Mouse (Mus musculus) midbrain, embryonic 16.5 days (tissue): ENCODE measurements around the gene Tab1. TPM values are rescaled to one million over a fixed set of nuclear protein-coding genes. Genes with fewer than 3 reads are reported as not detected.

ENCODE experiments used
- ATAC-seq: fragments of 200-750 bp; cut with Nextera tagmentation; 2 replicates; pipeline ENCODE4 v1.8.0; 2017; ENCODE audit warnings: moderate TSS enrichment
- H3K27ac ChIP-seq: fragments of 300-500 bp; sonication (generic); 2 replicates; pipeline ENCODE4 v1.5.1; 2014; ENCODE audit warnings: mild to moderate bottlenecking, low read length, mixed read lengths
- H3K27me3 ChIP-seq: fragments of 300-500 bp; sonication (generic); 2 replicates; pipeline ENCODE4 v1.6.1; 2014; ENCODE audit warnings: low read depth, low read length, mixed read lengths; ENCODE audit not compliant: control insufficient read depth, insufficient read depth
- H3K36me3 ChIP-seq: fragments of 300-500 bp; sonication (generic); 2 replicates; pipeline ENCODE4 v1.6.1; 2014; ENCODE audit warnings: mild to moderate bottlenecking, low read length, moderate library complexity, mixed read lengths; ENCODE audit not compliant: control insufficient read depth, insufficient read depth
- H3K4me1 ChIP-seq: fragments of 300-500 bp; sonication (generic); 2 replicates; pipeline ENCODE4 v1.6.1; 2014; ENCODE audit warnings: mild to moderate bottlenecking, low read length, mixed read lengths; ENCODE audit not compliant: control insufficient read depth, insufficient read depth
- H3K4me2 ChIP-seq: fragments of 300-500 bp; sonication (generic); 2 replicates; pipeline ENCODE4 v1.6.1; 2014; ENCODE audit warnings: mild to moderate bottlenecking, low read length, mixed read lengths
- H3K4me3 ChIP-seq: fragments of 300-500 bp; sonication (generic); 2 replicates; pipeline ENCODE4 v1.5.1; 2014; ENCODE audit warnings: low read depth, mild to moderate bottlenecking, low read length, moderate library complexity, mixed read lengths
- H3K9ac ChIP-seq: fragments of 300-500 bp; sonication (generic); 2 replicates; pipeline ENCODE4 v1.6.1; 2014; ENCODE audit warnings: low read depth, low read length, mixed read lengths
- H3K9me3 ChIP-seq: fragments of 300-500 bp; sonication (generic); replicated peaks from 2 replicates; pipeline ENCODE4 v1.6.1; 2014; ENCODE audit warnings: mild to moderate bottlenecking, low read length, mixed read lengths; ENCODE audit not compliant: control insufficient read depth, poor library complexity, severe bottlenecking
- WGBS: fragments of 180-500 bp; shearing (Covaris S2); extraction: QIAGEN DNeasy Blood & Tissue Kit; methylation state at CpG from one replicate; pipeline ENCODE4 v1.1.7; 2014; 5-methylcytosine and 5-hydroxymethylcytosine counted together
- polyA plus RNA-seq: library from polyadenylated mRNA; unstranded; fragments of >200 nt; fragmentation: Nextera tagmentation; extraction: Ambion mirVana; gene quantifications from 2 replicates; pipeline ENCODE4 v1.2.1, GENCODE M21; 2015

The Tab1 gene
- polyA plus RNA-seq, 1 experiment from 2014 or later = 35.9 TPM

DNA sequence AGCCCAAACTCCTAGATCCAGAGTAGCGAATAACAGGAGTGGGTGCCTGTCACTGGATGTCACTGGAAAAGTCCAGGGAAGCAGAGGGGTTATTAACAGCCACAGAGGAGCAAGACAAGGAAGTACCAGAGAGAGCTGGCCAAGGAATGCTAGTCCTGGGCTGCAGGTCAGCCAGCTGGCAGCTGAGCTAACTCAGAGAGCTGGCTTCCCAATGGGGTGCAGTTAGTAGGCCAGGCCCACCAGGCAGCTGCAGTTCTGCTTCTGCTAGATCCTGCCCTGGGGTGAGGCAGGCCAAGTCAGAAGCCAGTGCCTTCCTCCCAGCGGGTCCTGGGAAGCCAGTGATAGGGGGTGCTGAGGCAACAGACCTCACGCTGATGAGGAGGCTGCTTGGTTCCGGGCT lies 27.8 kb downstream of the Tab1 start:
- Histone ChIP-seq H3K9ac (no peak overlapping the region), H3K4me2 (no peak overlapping the region), H3K27ac (no peak overlapping the region), H3K4me3 (no peak overlapping the region), H3K4me1 (no peaks in the 10 kb centered on the region), H3K9me3 (no peaks in the 10 kb centered on the region), H3K36me3 (peaks cover 31% of the 10 kb centered on the region), H3K27me3 (no peaks in the 10 kb centered on the region)
- ATAC-seq = no peak
- WGBS = 89% methylated on average over 4 of the region's 4 CpGs

DNA sequence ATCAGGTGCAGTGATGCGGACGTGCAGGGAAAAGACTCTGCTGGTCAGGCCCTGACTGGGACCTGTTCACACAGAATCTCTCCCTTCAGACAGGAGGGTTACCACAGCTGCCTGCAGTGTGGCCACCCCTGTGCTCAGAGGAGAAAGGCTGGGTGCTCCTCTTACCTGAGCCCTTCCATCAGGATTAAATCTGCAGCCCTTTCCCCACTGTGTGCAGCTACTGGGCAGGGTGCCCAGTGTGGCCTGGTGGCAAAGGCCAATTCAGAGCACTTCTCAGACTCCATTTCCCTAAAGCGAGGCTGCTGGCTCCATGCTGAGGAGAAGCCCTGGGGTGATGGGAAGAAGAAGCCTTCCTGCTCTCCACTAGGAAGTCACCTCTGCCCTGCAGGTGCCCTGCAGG lies 28.3 kb downstream of the Tab1 start:
- Histone ChIP-seq H3K9me3 (no peaks in the 10 kb centered on the region), H3K4me1 (no peaks in the 10 kb centered on the region), H3K27me3 (no peaks in the 10 kb centered on the region), H3K4me3 (no peak overlapping the region), H3K9ac (no peak overlapping the region), H3K27ac (no peak overlapping the region), H3K36me3 (peaks cover 26% of the 10 kb centered on the region), H3K4me2 (no peak overlapping the region)
- ATAC-seq = no peak
- WGBS = 90% methylated on average over 3 of the region's 3 CpGs

DNA sequence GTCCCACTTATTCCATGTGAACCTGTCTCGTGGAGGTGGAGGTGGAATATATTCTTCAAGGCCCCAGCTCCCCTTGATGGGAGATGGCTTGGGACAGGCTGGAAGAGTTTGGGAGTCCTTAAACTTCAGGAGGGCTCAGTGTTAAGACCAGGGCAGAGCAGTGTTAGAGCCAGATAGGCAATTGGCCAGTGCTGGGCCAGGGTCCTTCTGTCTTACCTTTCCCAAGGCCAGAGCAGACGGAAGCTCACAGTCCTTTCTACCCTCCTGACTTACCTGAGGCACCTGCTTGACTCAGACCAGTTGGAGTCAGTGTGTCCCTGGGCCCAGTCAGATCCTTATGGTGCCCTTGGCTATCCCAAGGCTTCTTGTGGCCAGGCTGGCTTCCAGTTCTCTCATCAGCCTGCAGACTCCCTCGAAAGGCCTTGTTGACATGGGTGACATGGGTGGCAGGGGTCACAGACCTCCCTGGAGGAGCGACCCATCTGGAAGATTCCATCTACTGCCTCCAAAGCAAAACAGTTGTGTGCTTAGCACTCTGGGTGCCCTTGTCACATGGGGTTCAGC lies 29.6 kb downstream of the Tab1 start:
- ATAC-seq = no peak
- H3K27ac ChIP-seq = no peak overlapping the region
- no peak overlapping the region for H3K4me3 ChIP-seq
- H3K4me1 ChIP-seq = no peaks in the 10 kb centered on the region
- H3K9me3 ChIP-seq = no peaks in the 10 kb centered on the region
- H3K27me3 ChIP-seq = no peaks in the 10 kb centered on the region
- H3K9ac ChIP-seq = no peak overlapping the region
- 92% methylated on average over 4 of the region's 4 CpGs for WGBS
- H3K36me3 ChIP-seq = peaks cover 25% of the 10 kb centered on the region
- no peak overlapping the region for H3K4me2 ChIP-seq

DNA sequence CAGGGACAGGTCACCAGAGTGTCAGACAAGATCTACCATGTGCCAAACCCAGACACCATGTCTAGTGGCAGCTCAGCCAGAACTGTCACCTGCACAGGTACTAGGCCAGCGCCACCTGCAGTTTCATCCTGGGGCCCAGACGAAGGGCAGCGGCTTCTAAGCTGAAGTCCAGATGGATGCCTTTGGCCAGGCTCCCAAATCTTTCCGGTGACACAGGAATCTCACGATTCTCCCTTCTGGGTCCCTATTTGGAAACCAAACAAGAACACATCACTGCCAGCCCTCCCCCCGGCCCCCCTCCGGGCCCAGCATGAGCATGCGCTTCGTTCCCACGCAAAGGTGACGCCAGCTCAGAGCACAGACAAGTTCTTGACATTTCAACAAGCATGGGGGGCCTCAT lies 30.3 kb downstream of the Tab1 start:
- Histone ChIP-seq H3K27me3 (no peaks in the 10 kb centered on the region), H3K9ac (no peak overlapping the region), H3K27ac (no peak overlapping the region), H3K4me1 (no peaks in the 10 kb centered on the region), H3K4me2 (no peak overlapping the region), H3K4me3 (no peak overlapping the region), H3K9me3 (no peaks in the 10 kb centered on the region), H3K36me3 (peaks cover 23% of the 10 kb centered on the region)
- no peak for ATAC-seq
- 88% methylated on average over 11 of the region's 11 CpGs for WGBS

DNA sequence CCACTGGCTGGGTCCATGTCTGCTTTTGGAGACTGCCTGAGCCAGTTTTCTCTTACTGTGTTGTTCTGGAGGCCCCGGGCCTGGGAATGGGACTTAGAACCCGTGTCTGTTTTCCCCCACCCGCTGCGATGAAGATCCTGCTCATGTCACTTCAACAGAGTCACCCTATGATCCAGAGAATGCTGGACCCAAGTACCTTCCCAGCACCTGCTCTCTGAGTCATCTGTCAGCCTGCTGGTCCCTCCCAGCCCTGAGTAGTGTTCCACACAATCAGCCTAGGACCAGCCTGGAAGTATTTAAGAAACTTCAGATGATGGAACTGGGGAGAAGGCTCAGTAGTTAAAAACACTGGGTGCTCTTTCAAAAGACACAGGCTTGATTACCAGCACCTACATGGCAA lies 30.8 kb downstream of the Tab1 start:
- Histone ChIP-seq H3K27me3 (no peaks in the 10 kb centered on the region), H3K36me3 (peaks cover 22% of the 10 kb centered on the region), H3K27ac (no peak overlapping the region), H3K4me2 (no peak overlapping the region), H3K4me1 (no peaks in the 10 kb centered on the region), H3K4me3 (no peak overlapping the region), H3K9me3 (no peaks in the 10 kb centered on the region), H3K9ac (no peak overlapping the region)
- no peak for ATAC-seq
- 90% methylated on average over 4 of the region's 4 CpGs for WGBS

DNA sequence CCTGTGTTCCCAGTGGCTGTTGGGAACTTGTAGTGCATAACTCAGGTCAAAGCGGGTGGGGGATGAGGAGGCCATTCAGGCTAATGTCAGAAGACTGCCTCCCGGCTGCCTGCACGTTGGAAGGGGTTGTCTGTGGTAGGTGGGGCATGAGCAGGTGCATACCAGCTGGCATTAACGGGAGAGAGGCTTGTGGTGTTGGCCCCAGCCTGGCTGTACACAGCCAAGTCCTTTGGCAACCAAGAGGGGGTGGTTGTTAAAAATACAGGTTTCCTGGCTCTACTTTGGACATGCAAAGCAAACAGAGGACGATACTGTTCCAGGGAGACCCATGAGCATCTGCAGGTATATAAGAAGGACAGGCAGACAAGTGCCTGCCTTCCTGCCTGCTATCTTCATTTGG lies 32.5 kb downstream of the Tab1 start:
- no peak for ATAC-seq

DNA sequence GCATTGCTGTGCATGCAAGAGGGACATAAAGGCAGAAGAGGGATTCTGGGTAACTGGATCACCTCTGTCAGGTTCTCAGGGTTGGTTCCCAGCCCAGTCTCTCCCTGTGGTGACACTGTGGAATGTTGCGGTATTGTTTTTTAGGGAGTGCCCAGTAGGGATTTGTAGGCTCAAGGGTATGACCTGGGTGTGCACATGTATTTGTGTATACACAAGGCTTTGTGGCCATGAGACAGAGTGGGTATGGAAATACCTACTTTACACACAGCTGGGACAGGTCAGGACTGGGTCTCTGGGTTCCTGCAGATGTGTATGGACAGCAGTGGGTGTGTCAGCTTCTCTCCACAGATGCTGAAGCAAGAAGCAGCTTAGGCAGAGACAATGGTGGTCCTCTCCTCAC lies 36.6 kb downstream of the Tab1 start:
- Histone ChIP-seq H3K27me3 (no peaks in the 10 kb centered on the region), H3K4me3 (no peak overlapping the region), H3K27ac (no peak overlapping the region), H3K9ac (no peak overlapping the region), H3K4me1 (peaks cover 4% of the 10 kb centered on the region; the same call in 1 of the 2 replicates), H3K4me2 (no peak overlapping the region), H3K9me3 (no peaks in the 10 kb centered on the region), H3K36me3 (no peaks in the 10 kb centered on the region)
- ATAC-seq = no peak
- WGBS = 94% methylated on average over 1 of the region's 1 CpGs

More for the DNA sequence above, 32.5 kb downstream of the Tab1 start:
- no peaks in the 10 kb centered on the region for H3K4me1 ChIP-seq
- H3K9ac ChIP-seq = no peak overlapping the region
- H3K9me3 ChIP-seq = no peaks in the 10 kb centered on the region
- H3K4me3 ChIP-seq = no peak overlapping the region
- H3K36me3 ChIP-seq = peaks cover 14% of the 10 kb centered on the region
- no peak overlapping the region for H3K27ac ChIP-seq
- no peaks in the 10 kb centered on the region for H3K27me3 ChIP-seq
- WGBS = 66% methylated on average over 5 of the region's 5 CpGs
- no peak overlapping the region for H3K4me2 ChIP-seq

DNA sequence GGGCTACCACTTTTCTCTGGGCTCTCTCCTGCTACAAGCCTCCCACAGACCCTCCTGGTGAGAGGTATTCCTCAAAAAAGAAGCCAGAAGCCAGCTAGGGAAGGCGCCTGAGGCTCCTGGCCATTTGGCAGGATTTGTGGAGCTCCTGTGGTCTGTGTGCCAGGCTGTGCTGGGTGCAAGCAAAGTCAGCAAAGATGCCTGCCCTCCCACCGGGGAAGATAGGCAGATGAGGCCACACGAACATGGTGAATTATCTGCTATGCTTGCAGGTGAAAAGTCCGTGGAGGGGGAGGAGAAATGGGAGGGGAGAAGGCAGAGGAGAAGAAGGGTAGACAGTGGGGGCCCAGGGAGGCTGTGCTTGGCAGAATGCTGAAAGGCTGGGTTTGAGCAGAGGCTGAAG lies 37.4 kb downstream of the Tab1 start:
- no peaks in the 10 kb centered on the region for H3K36me3 ChIP-seq
- 55% methylated on average over 4 of the region's 4 CpGs for WGBS
- H3K9me3 ChIP-seq = no peaks in the 10 kb centered on the region
- no peak for ATAC-seq
- no peak overlapping the region for H3K4me3 ChIP-seq
- H3K27ac ChIP-seq = no peak overlapping the region
- no peak overlapping the region for H3K4me2 ChIP-seq
- no peak overlapping the region for H3K9ac ChIP-seq
- no peaks in the 10 kb centered on the region for H3K27me3 ChIP-seq
- peaks cover 12% of the 10 kb centered on the region for H3K4me1 ChIP-seq

DNA sequence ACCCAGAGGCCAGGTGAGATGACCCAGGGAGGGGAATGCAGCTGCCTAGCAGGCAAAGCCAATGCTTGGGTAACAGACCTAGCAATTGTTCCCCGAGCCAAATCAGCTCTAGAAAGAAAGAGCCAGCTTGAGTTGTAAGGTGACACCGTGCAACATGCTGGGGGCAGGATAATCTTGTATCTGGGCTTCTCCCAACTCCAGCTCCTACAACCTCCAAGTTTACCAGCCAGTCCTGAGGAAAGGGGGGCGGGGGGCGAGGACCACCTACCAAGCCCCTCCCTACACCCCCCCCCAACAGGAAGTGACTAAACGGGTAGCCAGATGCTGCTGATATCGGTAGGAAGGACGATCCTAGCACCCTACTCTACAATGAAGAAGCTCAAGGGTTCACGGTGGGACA lies 38.4 kb downstream of the Tab1 start:
- 9% methylated on average over 8 of the region's 8 CpGs for WGBS
- Histone ChIP-seq H3K27ac (no peak overlapping the region), H3K4me2 (no peak overlapping the region), H3K27me3 (no peaks in the 10 kb centered on the region), H3K9ac (no peak overlapping the region), H3K4me3 (no peak overlapping the region), H3K9me3 (no peaks in the 10 kb centered on the region), H3K36me3 (no peaks in the 10 kb centered on the region), H3K4me1 (peaks cover 21% of the 10 kb centered on the region)
- no peak for ATAC-seq
